Mouse (Mus musculus) heart, adult 18-20 months (tissue): Measurements from ENCODE around the gene Slc17a2. TPM values are rescaled to one million over a fixed set of nuclear protein-coding genes. Genes with fewer than 3 reads are reported as not detected.
"Not testable (repeated sequence)": the region's sequence is repeated elsewhere in the genome, so short reads cannot be mapped to it uniquely, and the experiment has no call there.

Experiments used
- DNase-seq, 2 experiments: peaks; one replicate each; pipeline ENCODE4 v3.0.0; 2021 to 2022; ENCODE audit warnings: mixed read lengths in 1 of 2
- long read RNA-seq, 2 experiments: library from polyadenylated mRNA; stranded (forward); transcript quantifications; one replicate each; pipeline ENCODE4 v2.0.0; 2021
- total RNA-seq, 2 experiments: library from RNA; stranded (reverse); gene quantifications; 2 replicates each; pipeline ENCODE4 v1.2.3; 2021

Gene Slc17a2
- not detected for total RNA-seq
- long read RNA-seq, experiment 1 = 0 reads
- long read RNA-seq, experiment 2 = 0 reads

- DNase-seq = no peak
Observed at GRCm38 (mm10) chr13:23806422-23807052, at the start of gene Slc17a2. Slc17a2 (plus strand) TSS chr13:23806993.

- DNase-seq = no peak
Observed at GRCm38 (mm10) chr13:23757211-23757773, 49.5 kb upstream of the Slc17a2 start.

GRCm38 (mm10) chr13:23757921-23758320, 48.9 kb upstream of the Slc17a2 start:
- no peak for DNase-seq

GRCm38 (mm10) chr13:23759251-23759771, 47.5 kb upstream of the Slc17a2 start:
- no peak for DNase-seq

GRCm38 (mm10) chr13:23759916-23760239, 46.9 kb upstream of the Slc17a2 start:
- DNase-seq = no peak

GRCm38 (mm10) chr13:23760240-23760971, 46.4 kb upstream of the Slc17a2 start:
- DNase-seq = no peak

- DNase-seq = peak; percentile 97 to 98
Observed at GRCm38 (mm10) chr13:23760972-23761864, 45.6 kb upstream of the Slc17a2 start, which contains the start of gene Hist1h4a. Hist1h4a (minus strand) TSS chr13:23761230.

GRCm38 (mm10) chr13:23761871-23762821, 44.6 kb upstream of the Slc17a2 start, which contains the start of gene Hist1h3a:
Hist1h3a (minus strand) TSS chr13:23762386.
- peak; percentile 65 to 78 for DNase-seq

- DNase-seq = no peak
Observed at GRCm38 (mm10) chr13:23763242-23763585, 43.6 kb upstream of the Slc17a2 start.

GRCm38 (mm10) chr13:23763586-23764323, 43.0 kb upstream of the Slc17a2 start, which contains the start of gene Hist1h1a:
Hist1h1a (plus strand) TSS chr13:23763666.
- DNase-seq = peak; percentile 85

GRCm38 (mm10) chr13:23764324-23765171, 42.2 kb upstream of the Slc17a2 start:
- DNase-seq = no peak

- DNase-seq = no peak
Observed at GRCm38 (mm10) chr13:23765172-23765513, 41.6 kb upstream of the Slc17a2 start.

GRCm38 (mm10) chr13:23766772-23767171, 40.0 kb upstream of the Slc17a2 start:
- DNase-seq = no peak

GRCm38 (mm10) chr13:23768834-23769397, 37.9 kb upstream of the Slc17a2 start:
- no peak for DNase-seq

- DNase-seq = not testable (repeated sequence)
Observed at GRCm38 (mm10) chr13:23769613-23770012, 37.2 kb upstream of the Slc17a2 start, which contains the start of gene Trim38. Trim38 (plus strand) TSS chr13:23769913.

- peak in 1 of 2 experiments; percentile 33 for DNase-seq
Observed at GRCm38 (mm10) chr13:23772561-23773313, 34.1 kb upstream of the Slc17a2 start.

- DNase-seq = no peak
Observed at GRCm38 (mm10) chr13:23778339-23778738, 28.5 kb upstream of the Slc17a2 start.

GRCm38 (mm10) chr13:23779025-23779424, 27.8 kb upstream of the Slc17a2 start:
- no peak for DNase-seq
